Mouse (Mus musculus): Measurements from ENCODE around the gene Rfx5. TPM values are rescaled to one million over a fixed set of nuclear protein-coding genes. Genes with fewer than 3 reads are reported as not detected.
"Not testable (repeated sequence)": the region's sequence is repeated elsewhere in the genome, so short reads cannot be mapped to it uniquely, and the experiment has no call there.

Gene Rfx5
- total RNA-seq, 2 experiments from 2014 or later, result 3.3 to 5.9 TPM

- ATAC-seq (replicated peaks; ENCODE audit: low FRiP score, poor library complexity, severe bottlenecking), result not testable (repeated sequence)
Measured at GRCm38 (mm10) chr3:94933604-94934003, 20.3 kb upstream of the Rfx5 start.

GRCm38 (mm10) chr3:94934564-94934963 lies 19.3 kb upstream of the Rfx5 start:
- peak; percentile 37 for ATAC-seq (replicated peaks; ENCODE audit: low FRiP score, poor library complexity, severe bottlenecking)

DNA sequence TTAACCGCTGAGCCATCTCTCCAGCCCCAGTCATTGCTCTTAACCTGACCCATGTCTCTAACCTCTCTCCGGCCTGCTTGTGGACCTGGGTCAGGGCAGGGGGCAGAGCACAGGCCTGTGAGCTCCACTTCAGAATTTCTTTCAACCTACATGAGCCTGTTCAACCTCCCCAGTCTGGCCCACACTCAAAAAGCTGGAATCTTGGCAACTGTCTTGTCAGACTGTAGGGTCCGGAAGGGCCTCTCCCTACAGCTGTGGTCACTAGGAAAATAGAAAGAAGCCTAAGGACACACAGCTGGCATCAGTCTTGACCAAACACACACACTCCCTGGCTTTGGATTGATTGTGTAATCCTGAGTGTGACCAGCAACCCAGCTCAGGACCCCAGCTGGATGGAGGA lies 18.5 kb upstream of the Rfx5 start:
- ATAC-seq (replicated peaks; ENCODE audit: low FRiP score, poor library complexity, severe bottlenecking), result not testable (repeated sequence)

DNA sequence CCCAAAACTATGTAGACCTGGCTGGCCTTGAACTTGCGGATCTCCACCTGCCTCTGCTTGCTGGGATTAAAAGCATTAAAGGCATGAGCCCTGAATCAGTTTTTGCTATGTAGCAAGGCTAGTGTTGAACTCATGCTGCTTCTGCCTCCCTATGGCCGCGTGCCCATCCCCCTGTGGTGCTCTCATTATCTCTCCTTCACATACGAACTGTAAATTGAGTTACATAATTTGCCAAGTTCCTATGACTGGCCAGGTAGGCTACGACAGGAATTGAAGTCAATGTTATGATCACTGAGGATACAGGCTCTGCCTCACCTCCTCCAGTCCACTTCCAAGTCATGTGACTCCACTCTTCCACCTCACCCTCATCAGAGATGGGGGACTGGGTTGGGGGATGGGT lies 17.7 kb upstream of the Rfx5 start:
- peak; percentile 59 for ATAC-seq (replicated peaks; ENCODE audit: low FRiP score, poor library complexity, severe bottlenecking)

GRCm38 (mm10) chr3:94937194-94937593 lies 16.7 kb upstream of the Rfx5 start:
- ATAC-seq (replicated peaks; ENCODE audit: low FRiP score, poor library complexity, severe bottlenecking), result not testable (repeated sequence)

- not testable (repeated sequence) for ATAC-seq (replicated peaks; ENCODE audit: low FRiP score, poor library complexity, severe bottlenecking)
Measured at GRCm38 (mm10) chr3:94940033-94940432, 13.8 kb upstream of the Rfx5 start.

DNA sequence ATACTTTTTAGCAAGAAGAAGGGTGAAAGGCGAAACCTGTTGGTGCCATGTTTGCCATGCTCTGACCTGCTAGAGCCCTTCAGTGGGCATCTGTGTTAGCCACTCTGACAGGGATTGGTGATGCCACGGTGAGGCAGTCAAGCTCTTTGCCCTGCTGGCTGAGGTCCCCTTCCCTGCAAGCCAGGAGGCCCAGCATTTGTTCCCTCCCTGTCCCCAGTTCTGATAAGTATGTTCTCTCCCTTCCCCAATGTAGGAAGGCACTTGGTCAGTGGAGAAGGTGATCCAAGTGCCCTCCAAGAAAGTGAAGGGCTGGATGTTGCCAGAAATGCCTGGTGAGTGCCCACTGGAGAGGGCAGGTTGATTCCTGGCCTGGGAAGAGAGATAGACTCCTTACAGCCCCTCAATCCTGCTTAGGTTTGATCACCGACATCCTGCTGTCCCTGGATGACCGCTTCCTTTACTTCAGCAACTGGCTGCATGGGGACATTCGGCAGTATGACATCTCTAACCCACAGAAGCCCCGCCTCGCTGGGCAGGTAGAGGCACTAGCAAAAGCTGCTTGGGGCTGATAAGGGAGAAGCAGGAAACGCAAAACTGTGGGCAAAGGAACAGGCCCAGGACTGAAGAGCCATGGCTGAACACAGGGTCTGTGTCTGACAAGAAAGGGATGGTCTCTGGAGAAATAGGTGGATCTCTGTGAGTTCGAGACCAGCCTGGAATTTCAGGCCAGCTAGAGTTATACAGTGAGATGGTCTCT lies 11.5 kb upstream of the Rfx5 start:
- peak; percentile 93 for ATAC-seq (replicated peaks; ENCODE audit: low FRiP score, poor library complexity, severe bottlenecking)

- peak; percentile 81 for ATAC-seq (replicated peaks; ENCODE audit: low FRiP score, poor library complexity, severe bottlenecking)
Measured at GRCm38 (mm10) chr3:94943706-94944105, 10.2 kb upstream of the Rfx5 start.

DNA sequence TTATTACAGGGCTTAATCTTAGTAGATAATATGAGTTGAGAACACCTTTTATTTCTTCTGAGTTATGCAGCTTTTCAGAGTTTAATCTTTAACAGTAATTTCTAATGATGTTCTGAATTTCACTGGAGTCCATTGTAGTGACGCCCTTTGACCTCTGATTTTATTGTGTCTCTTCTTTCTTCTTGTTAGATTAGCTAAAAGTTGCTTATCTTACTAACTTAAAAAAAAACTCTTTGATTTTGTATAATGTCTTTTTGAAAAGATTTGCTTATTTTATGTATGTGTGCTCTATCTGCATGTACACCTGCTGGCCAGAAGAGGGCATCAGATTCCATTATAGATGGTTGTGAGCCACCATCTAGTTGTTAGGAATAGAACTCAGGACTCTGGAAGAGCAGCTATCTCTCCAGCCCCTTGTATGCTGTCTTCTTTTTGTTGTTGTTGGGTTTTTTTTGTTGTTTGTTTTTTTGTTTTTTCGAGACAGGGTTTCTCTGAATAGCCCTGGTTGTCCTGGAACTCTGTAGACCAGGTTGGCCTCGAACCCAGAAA lies 5.7 kb upstream of the Rfx5 start:
- no peak for ATAC-seq (replicated peaks; ENCODE audit: low FRiP score, poor library complexity, severe bottlenecking)

DNA sequence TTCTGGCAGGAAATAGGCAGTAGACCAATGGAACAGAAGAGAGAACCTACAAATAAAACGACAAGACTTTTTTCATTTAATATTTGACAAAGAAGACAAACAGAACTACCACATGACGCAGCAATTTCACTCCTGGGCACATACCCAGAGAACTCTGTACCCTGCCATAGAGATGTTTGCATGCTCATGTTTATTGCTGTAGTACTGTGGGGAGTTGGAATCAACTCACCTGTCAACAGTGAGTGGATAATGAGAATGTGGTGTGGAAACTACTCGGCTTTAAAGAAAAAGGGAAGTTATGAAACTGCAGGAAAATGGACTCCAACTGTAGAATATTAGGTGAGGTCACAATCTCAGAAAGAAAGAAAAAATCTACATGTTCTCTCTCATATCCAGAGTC lies 4.2 kb upstream of the Rfx5 start:
- ATAC-seq (replicated peaks; ENCODE audit: low FRiP score, poor library complexity, severe bottlenecking), result no peak

DNA sequence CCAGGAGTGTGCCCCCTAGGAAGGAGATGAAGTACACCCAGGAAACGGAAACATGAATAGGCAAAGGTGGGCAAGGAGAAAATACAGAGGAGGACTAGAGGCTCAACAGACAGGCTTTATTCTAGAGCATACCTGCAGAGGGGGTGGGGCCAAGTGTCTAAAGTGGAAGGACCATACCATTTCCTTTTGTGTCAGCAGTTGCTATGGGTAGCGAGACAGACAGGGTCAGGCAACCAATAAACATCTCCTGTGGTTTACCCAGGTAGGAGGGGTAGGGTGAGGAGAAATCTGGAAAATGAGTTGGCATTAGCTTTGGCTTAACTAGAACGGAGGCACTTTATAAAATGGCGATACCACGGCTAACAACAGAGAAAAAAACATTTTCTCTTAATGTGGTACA lies 1.1 kb upstream of the Rfx5 start:
- no peak for ATAC-seq (replicated peaks; ENCODE audit: low FRiP score, poor library complexity, severe bottlenecking)

- 0 out of 2 replicates have a peak, but pooled peaks have one; percentile 5 for ATAC-seq (replicated peaks; ENCODE audit: low FRiP score, poor library complexity, severe bottlenecking)
Measured at GRCm38 (mm10) chr3:94953384-94953763, 501 bp upstream of the Rfx5 start.

GRCm38 (mm10) chr3:94958295-94958694 lies 4.4 kb downstream of the Rfx5 start:
- ATAC-seq (replicated peaks; ENCODE audit: low FRiP score, poor library complexity, severe bottlenecking), result no peak

DNA sequence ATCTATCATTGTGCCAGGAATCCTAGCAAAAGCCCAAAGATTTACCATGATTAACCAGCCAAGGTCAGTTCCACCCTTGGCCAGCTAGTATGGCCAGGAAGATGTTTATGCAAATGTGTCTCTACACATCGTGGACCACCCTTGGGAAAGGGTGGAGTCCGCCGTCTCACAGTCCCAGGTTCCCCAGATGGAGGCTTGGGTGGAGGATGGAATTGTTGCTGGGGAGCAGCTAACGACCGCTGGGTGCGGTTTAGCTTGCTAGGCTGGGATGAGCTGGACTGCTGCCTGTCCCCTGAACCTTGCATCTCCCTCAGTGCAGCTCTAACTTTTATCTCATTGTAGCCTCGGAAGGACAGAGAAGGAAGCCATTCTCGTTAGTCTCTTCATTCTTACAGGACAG lies 6.0 kb downstream of the Rfx5 start:
- ATAC-seq (replicated peaks; ENCODE audit: low FRiP score, poor library complexity, severe bottlenecking), result no peak

DNA sequence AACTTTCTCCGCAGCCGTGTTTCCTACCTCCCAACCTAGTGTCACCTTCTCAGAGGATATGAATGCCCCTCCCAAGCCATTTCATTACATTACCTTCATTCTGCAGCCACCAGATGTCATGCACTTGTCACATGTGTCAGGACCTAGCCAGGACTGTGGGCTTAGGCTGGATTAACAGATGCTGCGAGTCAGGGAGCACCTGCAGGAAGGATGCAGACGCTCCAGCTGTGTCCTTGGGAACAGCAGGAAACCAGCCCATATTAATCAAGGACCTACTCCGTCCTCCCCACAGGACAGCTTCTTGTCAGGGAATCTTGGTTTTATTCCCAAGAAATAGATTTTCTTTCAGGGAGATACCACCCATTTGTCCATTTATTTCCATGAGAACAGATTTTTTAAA lies 6.4 kb downstream of the Rfx5 start:
- ATAC-seq (replicated peaks; ENCODE audit: low FRiP score, poor library complexity, severe bottlenecking), result no peak

DNA sequence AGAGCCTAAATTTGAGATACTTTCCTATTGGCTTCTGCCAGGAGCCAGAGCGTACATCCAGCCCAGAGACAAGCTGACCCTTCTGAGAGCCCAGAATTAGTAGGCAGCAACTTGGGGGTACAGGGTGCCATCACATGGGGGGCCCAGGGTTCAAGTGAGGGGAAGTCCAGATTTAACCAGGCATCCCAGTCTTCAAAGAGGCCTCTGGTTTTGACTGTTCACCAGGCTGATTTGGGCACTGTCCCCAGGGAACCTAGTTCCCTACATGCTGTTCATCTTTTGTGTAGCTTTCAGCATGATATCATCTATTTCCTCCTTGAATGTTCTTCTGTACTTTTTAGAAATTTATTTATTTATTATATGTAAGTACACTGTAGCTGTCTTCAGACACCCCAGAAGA lies 11.1 kb downstream of the Rfx5 start:
- ATAC-seq (replicated peaks; ENCODE audit: low FRiP score, poor library complexity, severe bottlenecking), result no peak

DNA sequence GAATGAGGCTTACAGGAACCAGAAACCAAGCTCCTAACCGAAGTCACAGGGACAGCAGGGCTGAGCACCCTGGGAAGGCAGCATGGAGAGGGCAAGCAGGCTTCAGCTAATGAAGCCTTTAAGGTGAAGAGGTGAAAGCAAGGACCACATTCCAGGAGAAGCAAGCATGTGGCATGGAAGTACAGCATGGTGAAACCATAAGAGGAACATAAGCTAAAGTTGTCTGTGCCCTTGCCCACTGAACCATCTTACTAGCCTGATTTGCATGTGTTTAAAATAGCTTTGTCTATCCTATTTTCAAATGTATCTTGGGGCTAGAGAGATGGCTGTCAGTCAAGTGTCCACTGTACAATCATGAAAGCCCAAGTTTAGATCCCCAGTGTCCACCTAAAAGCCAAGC lies 12.0 kb downstream of the Rfx5 start:
- ATAC-seq (replicated peaks; ENCODE audit: low FRiP score, poor library complexity, severe bottlenecking), result no peak

DNA sequence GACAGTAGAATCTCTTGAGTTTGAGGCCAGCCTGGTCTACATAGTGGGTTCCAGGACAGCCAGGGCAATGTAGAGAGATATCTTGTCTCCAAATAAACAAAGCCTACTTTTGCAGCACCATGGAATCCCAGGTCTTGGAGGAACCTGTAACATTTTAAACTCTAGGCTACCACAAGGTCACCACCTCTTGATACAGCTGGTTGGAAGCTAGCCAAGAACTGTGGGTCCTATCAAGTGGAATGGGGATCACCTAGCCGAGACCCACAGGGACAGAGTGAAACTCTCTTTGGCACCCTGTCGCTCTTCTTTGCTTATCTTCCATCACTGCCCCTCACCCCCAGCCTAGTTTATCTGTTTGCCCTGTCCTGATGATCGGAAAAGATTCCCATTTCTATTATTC lies 18.7 kb downstream of the Rfx5 start:
- no peak for ATAC-seq (replicated peaks; ENCODE audit: low FRiP score, poor library complexity, severe bottlenecking)

DNA sequence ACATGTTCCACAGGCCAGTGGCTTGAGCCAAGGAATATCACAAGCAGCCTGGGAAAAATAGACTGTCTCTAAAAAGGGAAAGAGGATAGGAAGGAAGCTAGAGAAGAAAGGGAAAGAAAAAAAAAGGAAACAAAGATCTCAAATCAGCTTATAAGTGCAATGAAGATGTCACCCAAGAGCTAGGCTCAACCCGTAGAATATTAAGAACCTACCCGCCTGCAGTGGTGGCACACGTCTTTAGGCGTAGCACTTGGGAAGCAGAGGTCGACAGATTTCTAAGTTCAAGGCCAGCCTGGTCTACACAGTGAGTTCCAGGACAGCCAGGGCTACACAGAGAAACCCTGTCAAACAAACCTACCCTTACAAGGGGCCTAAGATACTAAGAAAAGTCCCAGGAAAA lies 19.7 kb downstream of the Rfx5 start:
- ATAC-seq (replicated peaks; ENCODE audit: low FRiP score, poor library complexity, severe bottlenecking), result no peak

- ATAC-seq (replicated peaks; ENCODE audit: low FRiP score, poor library complexity, severe bottlenecking), result peak; percentile 37
Measured at GRCm38 (mm10) chr3:94974026-94974527, 20.2 kb downstream of the Rfx5 start.
